Mouse (Mus musculus) heart, postnatal 0 days (tissue): ENCODE measurements around the gene Ak9. TPM values are rescaled to one million over a fixed set of nuclear protein-coding genes. Genes with fewer than 3 reads are reported as not detected.

Source experiments
- ATAC-seq: fragments of 200-750 bp; cut with Nextera tagmentation; 2 replicates; pipeline ENCODE4 v1.8.0; 2017; ENCODE audit warnings: low read depth, moderate number of reproducible peaks, moderate library complexity; ENCODE audit not compliant: insufficient read depth
- DNase-seq: peaks from one replicate; pipeline ENCODE4 v3.0.0-alpha.2; 2016; ENCODE audit warnings: low spot score
- H3K27ac ChIP-seq: fragments of 300-500 bp; sonication (generic); 2 replicates; pipeline ENCODE4 v1.5.1; 2014; ENCODE audit warnings: low read depth, mild to moderate bottlenecking
- H3K27me3 ChIP-seq: fragments of 300-500 bp; sonication (generic); 2 replicates; pipeline ENCODE4 v1.6.1; 2014; ENCODE audit warnings: low read length, mixed read lengths; ENCODE audit not compliant: control insufficient read depth, insufficient read depth
- H3K36me3 ChIP-seq: fragments of 300-500 bp; sonication (generic); replicated peaks from 2 replicates; pipeline ENCODE4 v1.6.1; 2014; ENCODE audit warnings: low read length, mixed read lengths; ENCODE audit not compliant: control insufficient read depth, insufficient read depth
- H3K4me1 ChIP-seq: fragments of 300-500 bp; sonication (generic); 2 replicates; pipeline ENCODE4 v1.6.1; 2014; ENCODE audit warnings: antibody characterized with exemption; ENCODE audit not compliant: control insufficient read depth, insufficient read depth
- H3K4me2 ChIP-seq: fragments of 300-500 bp; sonication (generic); 2 replicates; pipeline ENCODE4 v1.6.1; 2014; ENCODE audit warnings: low read depth, mild to moderate bottlenecking, low read length, moderate library complexity
- H3K4me3 ChIP-seq: fragments of 300-500 bp; sonication (generic); 2 replicates; pipeline ENCODE4 v1.5.1; 2014; ENCODE audit warnings: low read depth, low read length
- H3K9ac ChIP-seq: fragments of 300-500 bp; sonication (generic); replicated peaks from 2 replicates; pipeline ENCODE4 v1.6.1; 2014; ENCODE audit warnings: low read depth, low read length, mixed read lengths
- H3K9me3 ChIP-seq: fragments of 300-500 bp; sonication (generic); replicated peaks from 2 replicates; pipeline ENCODE4 v1.6.1; 2016; ENCODE audit warnings: low read length; ENCODE audit not compliant: control insufficient read depth
- CTCF ChIP-seq: IDR thresholded peaks from 2 replicates; pipeline ENCODE4 v1.5.1; 2016; ENCODE audit warnings: antibody characterized with exemption, control low read depth, low read depth
- EP300 ChIP-seq: IDR thresholded peaks from 2 replicates; pipeline ENCODE4 v1.6.1; 2016; ENCODE audit warnings: antibody characterized with exemption, low read depth
- WGBS: fragments of 180-500 bp; shearing (Covaris S2); extraction: QIAGEN DNeasy Blood & Tissue Kit; methylation state at CpG from one replicate; pipeline ENCODE4 v1.1.7; 2014; 5-methylcytosine and 5-hydroxymethylcytosine counted together
- polyA plus RNA-seq: library from polyadenylated mRNA; unstranded; fragments of >200 nt; fragmentation: Nextera tagmentation; extraction: Ambion mirVana; gene quantifications from 2 replicates; pipeline ENCODE4 v1.2.1, GENCODE M21; 2015
- total RNA-seq: library from RNA; depleted of rRNA; stranded (reverse); fragments of >200 nt; gene quantifications from 2 replicates; pipeline ENCODE4 v1.2.3, GENCODE M21; 2014; ENCODE audit warnings: low replicate concordance

The Ak9 gene
- total and polyA plus RNA-seq, 2 experiments from 2014 or later = 0.23 to 0.29 TPM

DNA sequence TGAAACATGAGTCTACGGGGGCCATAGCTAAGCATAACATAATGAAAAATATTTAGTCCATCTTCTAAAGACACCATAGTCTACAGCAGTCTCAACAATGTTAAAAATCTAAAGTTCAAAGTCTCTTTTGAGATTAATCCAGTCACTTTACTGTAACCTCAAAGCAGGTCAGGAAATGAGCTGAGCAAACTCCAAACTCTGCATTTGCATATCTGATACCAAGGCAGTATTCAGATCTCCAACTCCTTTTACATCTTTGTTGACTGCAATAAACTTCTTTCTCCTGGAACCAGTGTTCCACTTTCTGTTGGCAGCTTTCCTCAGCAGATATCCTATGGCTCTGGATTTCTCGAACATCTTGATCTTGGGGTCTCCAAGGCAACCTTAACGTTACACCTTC is 166.9 kb downstream of the Ak9 start:
- H3K4me2 ChIP-seq = no peak overlapping the region
- H3K4me3 ChIP-seq = no peak overlapping the region
- no peaks in the 10 kb centered on the region for H3K9me3 ChIP-seq
- TF ChIP-seq EP300 (no peak), CTCF (no peak)
- 77% methylated on average over 3 of the region's 3 CpGs for WGBS
- no peaks in the 10 kb centered on the region; the same call in 1 of the 2 replicates for H3K36me3 ChIP-seq
- ATAC-seq (no peak), DNase-seq (no peak)
- no peaks in the 10 kb centered on the region for H3K27me3 ChIP-seq
- H3K9ac ChIP-seq = no peak overlapping the region
- H3K27ac ChIP-seq = no peak overlapping the region
- peaks cover 19% of the 10 kb centered on the region for H3K4me1 ChIP-seq

DNA sequence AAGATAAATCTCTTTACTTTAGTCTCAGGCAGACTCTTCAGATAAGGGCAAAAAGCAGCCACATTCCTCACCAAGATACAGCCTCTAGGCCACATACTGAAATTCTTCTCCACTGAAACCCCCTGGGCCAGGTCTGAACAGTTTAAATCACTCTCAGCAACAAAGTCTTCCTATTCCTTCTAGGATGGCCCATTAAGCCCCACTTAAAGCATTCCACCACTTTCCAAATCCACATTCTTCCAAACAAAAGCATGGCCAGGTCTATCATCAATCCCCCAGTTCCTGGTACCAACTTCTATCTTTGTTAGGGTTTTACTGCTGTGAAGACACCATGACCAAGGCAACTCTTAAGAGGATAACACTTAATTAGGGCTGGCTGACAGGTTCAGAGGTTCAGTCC is 168.8 kb downstream of the Ak9 start:
- Histone ChIP-seq H3K9ac (no peak overlapping the region), H3K36me3 (no peaks in the 10 kb centered on the region), H3K9me3 (no peaks in the 10 kb centered on the region), H3K4me3 (no peak overlapping the region), H3K4me1 (peaks cover 23% of the 10 kb centered on the region), H3K27me3 (no peaks in the 10 kb centered on the region), H3K27ac (no peak overlapping the region), H3K4me2 (no peak overlapping the region)
- DNase-seq (no peak), ATAC-seq (no peak)
- no peak for TF ChIP-seq EP300
- no peak for TF ChIP-seq CTCF

DNA sequence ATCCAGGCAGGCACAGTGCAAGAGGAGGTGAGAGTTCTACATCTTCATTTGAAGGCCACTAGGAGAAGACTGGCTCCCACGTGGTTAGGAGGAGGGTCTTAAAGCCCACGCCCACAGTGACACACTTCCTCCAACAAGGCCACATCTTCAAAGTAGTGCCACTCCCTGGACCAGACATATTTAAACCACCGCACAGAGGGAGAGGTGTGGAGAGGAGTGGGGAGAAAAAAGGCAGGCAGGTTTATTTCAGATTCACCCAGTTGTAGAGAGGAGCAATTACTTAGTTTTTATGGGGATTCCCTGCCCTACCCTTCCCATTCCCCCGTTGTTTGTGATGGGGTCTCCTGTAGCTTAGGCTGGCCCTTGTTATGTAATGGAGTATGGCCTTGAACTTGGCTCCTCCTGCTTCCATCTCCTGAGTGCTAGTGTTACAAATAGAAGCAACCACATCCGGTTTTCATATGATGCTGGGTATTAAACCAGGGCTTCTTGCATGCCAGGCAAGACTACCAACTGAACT is 169.2 kb downstream of the Ak9 start:
- H3K4me1 ChIP-seq = peaks cover 25% of the 10 kb centered on the region
- DNase-seq = no peak
- no peak overlapping the region for H3K4me2 ChIP-seq
- no peak overlapping the region for H3K4me3 ChIP-seq
- no peaks in the 10 kb centered on the region for H3K36me3 ChIP-seq
- no peak for TF ChIP-seq EP300
- no peak for TF ChIP-seq CTCF
- no peaks in the 10 kb centered on the region for H3K27me3 ChIP-seq
- WGBS = 74% methylated on average over 5 of the region's 5 CpGs
- ATAC-seq = no peak
- peak overlapping the region; percentile 85 for H3K27ac ChIP-seq
- no peak overlapping the region for H3K9ac ChIP-seq
- no peaks in the 10 kb centered on the region for H3K9me3 ChIP-seq

DNA sequence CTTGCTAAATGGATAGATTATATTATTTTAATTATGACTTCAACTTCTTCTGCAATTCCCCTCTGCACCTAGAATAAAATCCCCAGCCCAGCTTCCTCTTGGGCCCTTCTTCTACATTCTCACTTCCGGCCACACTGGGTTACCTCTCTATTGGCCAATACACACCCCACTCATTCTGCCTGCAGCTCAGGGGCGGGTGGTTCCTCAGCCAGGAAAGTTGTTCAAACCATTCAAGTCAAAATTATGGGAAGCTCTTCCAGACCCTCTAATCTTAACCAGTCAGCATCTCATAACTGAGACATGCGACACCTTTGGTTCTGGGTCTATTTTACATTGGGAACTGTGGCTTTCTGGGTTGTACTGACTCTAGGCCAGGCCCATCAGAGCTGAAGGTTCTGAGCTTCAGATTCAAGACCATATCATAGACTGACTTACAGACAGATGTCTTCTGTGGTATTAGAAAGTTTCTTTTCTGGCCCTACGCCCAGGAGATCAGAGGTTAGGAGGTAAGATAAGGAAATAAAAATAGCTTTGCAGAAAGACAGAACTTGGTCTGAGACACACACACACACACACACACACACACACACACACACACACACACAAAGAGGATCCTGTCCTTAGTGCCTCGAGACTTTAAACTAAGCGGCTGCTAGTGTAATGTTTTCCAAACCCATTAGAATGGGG is 170.1 kb downstream of the Ak9 start:
- H3K36me3 ChIP-seq = peaks cover 3% of the 10 kb centered on the region; the same call in 1 of the 2 replicates
- no peak overlapping the region for H3K4me2 ChIP-seq
- H3K9me3 ChIP-seq = no peaks in the 10 kb centered on the region
- DNase-seq (peak; percentile 85), ATAC-seq (peak; percentile 17)
- no peak overlapping the region for H3K9ac ChIP-seq
- no peak overlapping the region for H3K4me3 ChIP-seq
- peak overlapping the region; percentile 85 for H3K27ac ChIP-seq
- TF ChIP-seq CTCF (no peak), EP300 (peak; percentile 91)
- no peaks in the 10 kb centered on the region for H3K27me3 ChIP-seq
- peaks cover 28% of the 10 kb centered on the region for H3K4me1 ChIP-seq
- 17% methylated on average over 6 of the region's 6 CpGs for WGBS

DNA sequence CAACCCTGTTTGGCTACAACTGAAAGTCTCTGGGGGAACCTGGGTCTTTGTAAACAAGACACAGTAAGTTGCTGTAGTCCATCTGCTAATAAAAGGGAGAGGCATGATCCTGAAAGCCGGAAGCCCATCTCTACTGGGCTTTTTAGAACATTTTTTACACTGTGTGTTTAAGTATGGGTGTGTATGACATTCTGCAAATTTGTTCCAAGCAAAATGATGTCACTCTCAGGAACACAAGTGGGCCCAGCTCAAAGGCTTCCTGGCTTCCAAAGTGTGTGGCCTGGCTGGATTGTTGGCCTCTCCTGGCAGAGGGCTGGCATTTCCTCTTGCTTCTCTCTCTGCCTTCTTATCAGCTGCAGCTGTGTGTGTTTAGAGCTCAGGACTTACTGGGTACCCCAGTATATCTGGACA is 171.2 kb downstream of the Ak9 start:
- ATAC-seq (no peak), DNase-seq (peak; percentile 67)
- peaks cover 28% of the 10 kb centered on the region for H3K4me1 ChIP-seq
- H3K27ac ChIP-seq = peak overlapping the region; percentile 85
- peak overlapping the region; percentile 94; the same call in 1 of the 2 replicates for H3K4me2 ChIP-seq
- H3K9ac ChIP-seq = no peak overlapping the region
- H3K36me3 ChIP-seq = peaks cover 14% of the 10 kb centered on the region
- no peaks in the 10 kb centered on the region for H3K9me3 ChIP-seq
- TF ChIP-seq CTCF (no peak), EP300 (0 out of 2 replicates have a peak, but pooled peaks have one; percentile 30)
- no peaks in the 10 kb centered on the region for H3K27me3 ChIP-seq
- WGBS = 27% methylated on average over 1 of the region's 1 CpGs
- H3K4me3 ChIP-seq = no peak overlapping the region
